Mouse (Mus musculus): ENCODE results near the gene Ramp2. TPM values are rescaled to one million over a fixed set of nuclear protein-coding genes. Genes with fewer than 3 reads are reported as not detected.

The Ramp2 gene
- polyA plus RNA-seq, 1 experiment from 2014 or later = 73.4 TPM

DNA sequence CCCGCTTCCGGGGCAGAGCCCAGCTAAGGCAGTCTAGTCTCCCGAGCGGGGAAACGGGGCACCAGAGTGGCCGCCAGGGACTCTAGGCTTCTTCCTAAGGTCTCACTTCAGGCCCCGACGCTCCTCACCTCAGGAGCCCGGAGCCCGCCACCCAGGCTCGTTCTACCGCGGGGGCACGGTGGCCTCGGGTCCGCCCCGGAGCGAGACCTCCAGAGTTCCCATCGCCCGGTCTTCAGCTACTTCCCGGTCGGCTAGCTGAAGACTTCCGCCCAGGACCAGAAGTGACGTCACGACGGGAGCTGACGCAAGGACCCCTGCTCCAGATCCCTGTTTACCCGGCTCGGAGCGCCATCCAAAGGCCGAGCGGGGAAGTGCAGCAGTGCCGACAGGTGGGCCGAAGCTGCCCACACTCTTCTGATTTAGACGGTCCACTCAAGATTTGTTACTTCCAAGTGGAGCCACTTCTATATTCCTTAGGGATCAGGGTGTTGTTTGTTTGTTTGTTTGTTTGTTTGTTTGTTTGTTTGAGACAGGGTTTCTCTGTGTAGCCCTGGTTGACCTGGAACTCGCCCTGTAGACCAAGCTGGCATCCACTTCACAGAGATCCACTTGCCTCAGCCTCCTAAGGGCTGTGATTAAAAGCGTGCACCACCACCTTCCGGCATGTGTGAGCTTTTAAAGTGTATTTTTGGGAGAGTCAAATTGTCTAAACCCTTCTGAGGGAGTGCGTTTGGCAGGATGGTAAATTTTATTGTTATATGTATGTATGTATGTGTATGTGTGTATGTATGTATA is 56.4 kb downstream of the Ramp2 start, which contains the start of gene Becn1:
Gene Becn1, minus strand, starts transcription at position 283 of the 795 bp plus-strand sequence.
- peak; percentile 88 for ATAC-seq (ENCODE audit: low FRiP score, low read depth)
- 8% methylated on average over 39 of the region's 39 CpGs for WGBS
- H3K27ac ChIP-seq = no peak within 1 kb of the TSS
- peak within 1 kb of the TSS; percentile 97 for H3K4me2 ChIP-seq (replicated peaks)
- H3K4me1 ChIP-seq = peaks cover 13% of the 10 kb centered on the region
- peak within 1 kb of the TSS; percentile 79 for H3K4me3 ChIP-seq
- peaks cover 16% of the 10 kb centered on the region for H3K36me3 ChIP-seq
- no peaks in the 10 kb centered on the region for H3K27me3 ChIP-seq (replicated peaks)
- H3K9me3 ChIP-seq = no peaks in the 10 kb centered on the region
- H3K9ac ChIP-seq = peak within 1 kb of the TSS; percentile 83

DNA sequence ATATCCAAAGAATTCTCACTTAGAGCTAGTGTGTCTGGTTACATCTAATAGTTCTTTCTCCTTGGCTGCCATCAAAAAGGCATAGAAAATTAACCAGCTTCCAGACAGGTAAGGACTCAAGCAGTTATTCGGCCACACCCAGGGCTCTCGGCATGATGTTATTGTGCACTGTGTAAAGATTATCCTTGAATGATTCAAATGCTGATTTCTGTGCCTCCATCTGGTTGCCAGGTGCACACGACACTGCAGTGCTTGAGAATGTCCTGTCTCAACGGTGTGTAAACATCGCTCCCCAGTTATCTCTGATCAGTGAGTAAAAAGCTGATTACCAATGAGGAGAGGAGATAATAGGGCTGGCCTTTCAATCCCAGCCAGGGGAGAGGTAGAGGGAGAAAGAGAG is 61.9 kb downstream of the Ramp2 start:
- Histone ChIP-seq H3K9me3 (no peaks in the 10 kb centered on the region), H3K9ac (no peak overlapping the region), H3K4me2 (replicated peaks) (no peak overlapping the region), H3K4me1 (no peaks in the 10 kb centered on the region), H3K27ac (no peak overlapping the region), H3K27me3 (replicated peaks) (0 out of 2 replicates have a peak, but pooled peaks cover 5% of the 10 kb centered on the region), H3K36me3 (no peaks in the 10 kb centered on the region), H3K4me3 (no peak overlapping the region)
- ATAC-seq (ENCODE audit: low FRiP score, low read depth) = no peak
- 49% methylated on average over 5 of the region's 5 CpGs for WGBS

Other genes with a start within 250 kb of the Ramp2 start
- gene Atp6v0a1, start 236.6 kb upstream of the Ramp2 start, polyA plus RNA-seq (2016; fragmentation: Nextera tagmentation; extraction: Ambion mirVana) = 71.1 and 81.7 TPM in 2 replicates
- 10.8 and 11.1 TPM in 2 replicates for gene Naglu, start 176.0 kb upstream of the Ramp2 start, polyA plus RNA-seq (2016; fragmentation: Nextera tagmentation; extraction: Ambion mirVana)
- gene Hsd17b1, start 167.6 kb upstream of the Ramp2 start, polyA plus RNA-seq (2016; fragmentation: Nextera tagmentation; extraction: Ambion mirVana) = 0.14 and 0.29 TPM in 2 replicates
- gene Coasy, start 163.5 kb upstream of the Ramp2 start, polyA plus RNA-seq (2016; fragmentation: Nextera tagmentation; extraction: Ambion mirVana) = 50.8 and 54.5 TPM in 2 replicates
- gene Mlx, start 158.8 kb upstream of the Ramp2 start, polyA plus RNA-seq (2016; fragmentation: Nextera tagmentation; extraction: Ambion mirVana) = 59.6 and 68.0 TPM in 2 replicates
- gene Psmc3ip, start 150.6 kb upstream of the Ramp2 start, polyA plus RNA-seq (2016; fragmentation: Nextera tagmentation; extraction: Ambion mirVana) = 31.4 and 34.3 TPM in 2 replicates
- gene Retreg3, start 126.1 kb upstream of the Ramp2 start, polyA plus RNA-seq (2016; fragmentation: Nextera tagmentation; extraction: Ambion mirVana) = 22.2 and 27.8 TPM in 2 replicates
- 87.5 and 93.5 TPM in 2 replicates for gene Tubg1, start 126.1 kb upstream of the Ramp2 start, polyA plus RNA-seq (2016; fragmentation: Nextera tagmentation; extraction: Ambion mirVana)
- gene Tubg2, start 90.1 kb upstream of the Ramp2 start, polyA plus RNA-seq (2016; fragmentation: Nextera tagmentation; extraction: Ambion mirVana) = 13.4 and 15.1 TPM in 2 replicates
- gene Cntnap1, start 75.5 kb upstream of the Ramp2 start, polyA plus RNA-seq (2016; fragmentation: Nextera tagmentation; extraction: Ambion mirVana) = 1.7 and 2.2 TPM in 2 replicates
- 16.1 and 17.1 TPM in 2 replicates for gene Plekhh3, start 74.7 kb upstream of the Ramp2 start, polyA plus RNA-seq (2016; fragmentation: Nextera tagmentation; extraction: Ambion mirVana)
- 0.29 and 0.37 TPM in 2 replicates for gene Ccr10, start 70.6 kb upstream of the Ramp2 start, polyA plus RNA-seq (2016; fragmentation: Nextera tagmentation; extraction: Ambion mirVana)
- gene Ezh1, start 19.6 kb upstream of the Ramp2 start, polyA plus RNA-seq (2016; fragmentation: Nextera tagmentation; extraction: Ambion mirVana) = 14.1 and 14.3 TPM in 2 replicates
- 101 and 103 TPM in 2 replicates for gene Vps25, start 7.7 kb downstream of the Ramp2 start, polyA plus RNA-seq (2016; fragmentation: Nextera tagmentation; extraction: Ambion mirVana)
- gene Wnk4, start 14.5 kb downstream of the Ramp2 start, polyA plus RNA-seq (2016; fragmentation: Nextera tagmentation; extraction: Ambion mirVana) = 6.2 and 7.5 TPM in 2 replicates
- 1.1 and 1.3 TPM in 2 replicates for gene Cntd1, start 33.0 kb downstream of the Ramp2 start, polyA plus RNA-seq (2016; fragmentation: Nextera tagmentation; extraction: Ambion mirVana)
- gene Coa3, start 33.1 kb downstream of the Ramp2 start, polyA plus RNA-seq (2016; fragmentation: Nextera tagmentation; extraction: Ambion mirVana) = 201 and 213 TPM in 2 replicates
- 168 and 174 TPM in 2 replicates for gene Becn1, start 56.3 kb downstream of the Ramp2 start, polyA plus RNA-seq (2016; fragmentation: Nextera tagmentation; extraction: Ambion mirVana)
- gene Psme3, start 70.2 kb downstream of the Ramp2 start, polyA plus RNA-seq (2016; fragmentation: Nextera tagmentation; extraction: Ambion mirVana) = 155 and 168 TPM in 2 replicates
- 2.5 and 3.0 TPM in 2 replicates for gene Aoc2, start 79.0 kb downstream of the Ramp2 start, polyA plus RNA-seq (2016; fragmentation: Nextera tagmentation; extraction: Ambion mirVana)
- gene Aoc3, start 84.6 kb downstream of the Ramp2 start, polyA plus RNA-seq (2016; fragmentation: Nextera tagmentation; extraction: Ambion mirVana) = not detected in 2 replicates
- gene G6pc, start 121.5 kb downstream of the Ramp2 start, polyA plus RNA-seq (2016; fragmentation: Nextera tagmentation; extraction: Ambion mirVana) = not detected in 2 replicates
- gene Aarsd1, start 171.6 kb downstream of the Ramp2 start, polyA plus RNA-seq (2016; fragmentation: Nextera tagmentation; extraction: Ambion mirVana) = 85.3 and 86.4 TPM in 2 replicates
- 6.7 and 10.0 TPM in 2 replicates for gene Gm27029, start 178.8 kb downstream of the Ramp2 start, polyA plus RNA-seq (2016; fragmentation: Nextera tagmentation; extraction: Ambion mirVana)
- 28.2 and 29.0 TPM in 2 replicates for gene Rundc1, start 179.1 kb downstream of the Ramp2 start, polyA plus RNA-seq (2016; fragmentation: Nextera tagmentation; extraction: Ambion mirVana)
- 3.2 and 4.4 TPM in 2 replicates for gene Ptges3l, start 179.3 kb downstream of the Ramp2 start, polyA plus RNA-seq (2016; fragmentation: Nextera tagmentation; extraction: Ambion mirVana)
- 327 and 346 TPM in 2 replicates for gene Rpl27, start 196.3 kb downstream of the Ramp2 start, polyA plus RNA-seq (2016; fragmentation: Nextera tagmentation; extraction: Ambion mirVana)
- 3.4 and 4.3 TPM in 2 replicates for gene Ifi35, start 202.4 kb downstream of the Ramp2 start, polyA plus RNA-seq (2016; fragmentation: Nextera tagmentation; extraction: Ambion mirVana)
- 84.0 and 99.7 TPM in 2 replicates for gene Rnd2, start 219.0 kb downstream of the Ramp2 start, polyA plus RNA-seq (2016; fragmentation: Nextera tagmentation; extraction: Ambion mirVana)
- gene Vat1, start 220.2 kb downstream of the Ramp2 start, polyA plus RNA-seq (2016; fragmentation: Nextera tagmentation; extraction: Ambion mirVana) = 71.6 and 75.1 TPM in 2 replicates